Mouse (Mus musculus): ENCODE results near the gene Galnt7.

Galnt7 gene

DNA sequence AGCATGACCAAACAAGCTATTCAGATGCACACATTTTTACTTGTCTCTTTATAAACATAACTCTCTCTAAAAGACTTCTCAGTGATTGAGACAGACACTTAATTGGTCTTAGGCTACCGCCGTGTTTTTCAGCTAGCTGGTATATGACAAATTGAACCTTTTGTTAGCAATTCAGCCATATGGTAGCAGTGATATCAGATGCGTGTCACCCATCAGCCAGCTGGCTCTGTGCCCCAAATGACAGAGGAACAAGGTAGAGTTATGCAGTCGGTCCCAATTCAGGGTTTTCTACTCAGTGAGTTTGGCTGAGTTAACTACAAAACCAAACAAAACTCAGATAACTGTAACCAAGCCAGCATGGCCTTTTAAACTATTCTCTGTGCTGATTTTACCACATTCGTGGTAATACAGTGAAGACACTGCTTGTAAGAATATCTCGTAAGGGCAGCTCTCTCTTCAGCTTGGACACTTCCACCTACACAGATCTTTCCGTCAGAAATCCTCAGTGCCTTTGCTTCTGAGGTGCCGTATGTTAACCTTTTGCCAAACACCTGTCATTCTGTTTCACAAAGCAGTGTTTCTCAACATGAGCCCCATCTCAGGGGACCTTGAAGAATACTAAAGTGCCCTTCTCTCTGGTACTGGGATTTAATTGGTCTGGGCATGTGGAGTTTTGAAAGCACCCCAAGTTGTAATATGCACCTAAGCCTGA is 68.3 kb downstream of the Galnt7 start:
- no peak for DNase-seq

DNA sequence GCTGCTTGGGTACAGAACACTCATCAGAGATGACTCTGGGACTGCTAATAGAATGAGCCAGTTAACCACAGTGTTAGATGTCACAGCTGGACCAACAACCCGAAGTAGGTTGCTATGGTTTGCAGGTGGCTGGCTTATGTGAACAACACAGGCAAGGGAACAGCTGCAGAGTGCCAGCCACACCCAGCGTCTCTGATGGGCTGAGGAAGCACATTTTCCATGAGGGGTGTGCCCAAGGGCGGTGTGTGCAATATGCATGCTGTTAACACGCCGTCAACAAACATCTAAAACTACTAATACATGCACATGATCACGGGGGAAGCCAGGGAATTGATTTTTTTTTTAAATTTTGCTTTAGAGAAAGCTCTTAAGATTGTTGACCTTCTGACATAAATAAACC is 73.0 kb downstream of the Galnt7 start:
- peak; percentile 27 for DNase-seq

- no peak for DNase-seq
Measured at GRCm38 (mm10) chr8:57577301-57577700, 75.5 kb downstream of the Galnt7 start.

GRCm38 (mm10) chr8:57576238-57576637 is 76.6 kb downstream of the Galnt7 start:
- peak; percentile 75 for DNase-seq

GRCm38 (mm10) chr8:57575336-57575735 is 77.5 kb downstream of the Galnt7 start:
- no peak for DNase-seq

DNA sequence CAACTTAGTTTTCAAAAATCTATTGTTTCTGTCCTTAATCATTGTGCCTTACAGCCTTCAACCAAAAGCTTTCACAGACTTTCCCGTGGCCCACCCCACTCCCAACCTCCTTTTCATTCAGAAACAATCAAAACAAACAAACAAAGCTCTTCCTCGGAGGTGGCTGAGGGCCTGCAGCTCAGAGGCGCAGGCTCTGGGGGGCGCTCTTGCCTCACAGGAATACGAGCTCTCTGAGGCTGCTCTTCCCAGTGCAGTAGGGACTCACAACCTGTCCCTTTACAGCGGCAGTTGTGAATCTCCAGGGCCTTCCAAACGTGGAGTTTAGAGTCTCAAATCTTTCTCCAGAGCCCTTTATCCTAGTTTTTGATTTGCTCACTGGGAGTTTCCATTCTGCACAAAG is 78.4 kb downstream of the Galnt7 start:
- peak; percentile 77 for DNase-seq

GRCm38 (mm10) chr8:57573844-57574243 is 79.0 kb downstream of the Galnt7 start:
- no peak for DNase-seq

DNA sequence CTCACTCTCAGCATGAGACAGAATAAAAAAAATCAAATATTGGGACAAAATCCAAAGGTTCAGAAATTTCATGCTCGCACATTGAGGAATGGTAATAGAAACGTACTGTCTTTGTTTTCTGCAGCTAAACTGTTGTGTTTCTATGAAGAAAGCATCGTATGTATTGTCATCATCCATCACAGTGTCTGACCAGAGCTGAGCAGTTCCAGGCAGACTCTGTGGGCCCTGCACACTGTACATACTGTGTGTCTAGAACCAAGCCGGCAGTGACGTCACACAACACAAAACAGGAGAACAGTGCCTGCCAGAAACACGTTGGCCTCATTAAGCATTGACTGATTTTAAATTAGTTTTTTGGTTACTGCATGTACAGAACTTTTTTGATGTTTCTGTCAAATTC is 82.9 kb downstream of the Galnt7 start:
- no peak for DNase-seq

DNA sequence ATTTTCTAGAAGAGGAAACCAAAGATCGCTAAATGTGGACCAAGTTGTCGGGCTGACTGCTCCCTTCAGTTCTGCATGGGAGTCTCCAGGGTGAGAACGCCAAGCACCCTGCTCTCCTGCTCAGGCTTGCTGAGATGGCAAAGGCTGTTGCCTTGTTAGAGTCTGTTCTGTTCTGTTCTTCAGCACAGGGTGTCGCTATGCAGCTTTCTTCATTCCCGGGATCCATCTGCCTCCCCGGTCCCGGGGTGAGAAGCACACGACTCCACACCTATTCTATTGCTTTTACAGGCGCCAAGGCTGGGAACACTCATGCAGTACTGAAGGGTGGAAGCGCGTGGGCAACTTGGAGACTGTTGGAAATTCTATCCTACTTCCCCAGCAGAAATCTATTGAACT is 83.4 kb downstream of the Galnt7 start:
- DNase-seq, result no peak

GRCm38 (mm10) chr8:57568633-57569399 is 84.0 kb downstream of the Galnt7 start:
- DNase-seq, result no peak

- no peak for DNase-seq
Measured at GRCm38 (mm10) chr8:57567998-57568397, 84.8 kb downstream of the Galnt7 start.

DNA sequence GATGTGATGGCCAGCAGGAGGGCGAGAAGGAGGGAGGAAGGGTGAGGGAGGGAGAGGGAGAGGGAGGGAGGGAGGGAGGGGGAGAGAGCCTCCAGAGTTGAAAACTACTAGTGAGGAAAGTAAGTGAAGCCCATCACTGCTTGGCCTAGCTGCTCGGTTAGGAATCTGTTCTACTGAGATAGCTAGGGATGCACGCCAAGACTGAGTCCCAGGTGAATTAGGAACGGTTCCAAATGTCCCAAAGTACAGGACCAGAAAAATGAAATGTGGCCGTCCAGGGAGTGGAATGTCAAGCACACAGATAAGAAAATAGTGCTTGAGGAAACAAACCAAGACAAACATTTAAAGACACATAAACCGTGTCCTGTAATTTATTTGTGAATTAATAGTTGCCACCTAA is 87.8 kb downstream of the Galnt7 start:
- DNase-seq, result no peak

GRCm38 (mm10) chr8:57563726-57564125 is 89.1 kb downstream of the Galnt7 start:
- DNase-seq, result no peak

- no peak for DNase-seq
Measured at GRCm38 (mm10) chr8:57562741-57563140, 90.1 kb downstream of the Galnt7 start.

DNA sequence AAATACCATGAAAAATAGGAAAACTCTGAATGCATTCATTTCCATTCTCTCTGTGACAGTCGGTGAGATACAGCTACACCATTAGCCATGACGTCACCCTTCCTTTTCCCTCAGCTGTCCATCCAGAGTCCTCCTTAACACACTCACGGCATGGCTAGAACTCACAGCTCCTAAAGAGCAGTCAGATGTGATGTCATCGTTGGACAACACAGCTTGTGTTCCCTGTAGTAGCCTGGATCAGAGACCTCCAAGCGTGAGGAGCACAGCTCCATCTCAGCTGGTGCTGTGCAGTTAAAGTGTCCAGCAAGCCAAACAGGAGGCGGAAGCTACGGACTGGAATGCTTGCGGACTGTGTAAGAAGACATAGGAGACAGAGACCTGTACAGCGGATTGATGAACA is 91.9 kb downstream of the Galnt7 start:
- no peak for DNase-seq

- DNase-seq, result no peak
Measured at GRCm38 (mm10) chr8:57552102-57553032, 100.5 kb downstream of the Galnt7 start.

DNA sequence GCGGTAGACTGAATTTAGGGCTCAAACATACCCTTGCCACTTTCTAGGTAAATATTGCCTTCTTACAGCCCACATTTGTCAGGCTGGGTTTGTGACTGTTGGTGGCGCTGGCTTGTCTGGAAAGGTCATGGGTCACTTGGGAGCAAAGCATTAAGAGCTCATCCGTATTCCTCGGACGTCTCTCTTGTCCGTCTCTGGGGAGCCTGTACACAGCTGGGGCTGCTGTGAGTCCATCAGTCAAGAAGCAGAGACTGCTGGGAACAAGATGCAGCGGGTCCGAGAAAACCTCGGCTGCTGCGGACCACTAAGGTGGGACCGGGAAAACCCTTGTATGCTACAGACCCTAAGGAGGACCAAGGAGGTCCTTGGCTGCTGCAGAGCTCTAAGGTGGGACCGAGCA is 105.3 kb downstream of the Galnt7 start:
- DNase-seq, result no peak

DNA sequence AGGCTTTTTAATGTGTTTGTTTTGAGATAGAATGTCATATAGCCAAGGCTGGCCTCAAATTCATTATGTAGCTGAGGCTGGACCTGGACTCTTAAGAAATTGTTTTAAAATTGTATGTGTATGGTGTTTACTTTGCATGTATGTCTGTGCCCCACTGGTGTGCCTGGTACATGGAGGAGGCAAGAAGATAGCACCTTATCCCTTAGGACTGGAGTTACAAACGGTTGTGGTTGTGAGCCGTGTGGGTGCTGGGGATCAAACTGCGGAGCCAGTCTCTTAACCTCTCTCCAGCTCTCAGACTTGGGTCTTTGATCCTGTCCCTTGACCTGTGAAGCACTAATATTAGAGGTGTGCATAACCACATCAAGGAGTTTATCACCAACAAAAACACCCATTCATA is 106.0 kb downstream of the Galnt7 start:
- DNase-seq, result no peak

GRCm38 (mm10) chr8:57546401-57546800 is 106.4 kb downstream of the Galnt7 start:
- no peak for DNase-seq

DNA sequence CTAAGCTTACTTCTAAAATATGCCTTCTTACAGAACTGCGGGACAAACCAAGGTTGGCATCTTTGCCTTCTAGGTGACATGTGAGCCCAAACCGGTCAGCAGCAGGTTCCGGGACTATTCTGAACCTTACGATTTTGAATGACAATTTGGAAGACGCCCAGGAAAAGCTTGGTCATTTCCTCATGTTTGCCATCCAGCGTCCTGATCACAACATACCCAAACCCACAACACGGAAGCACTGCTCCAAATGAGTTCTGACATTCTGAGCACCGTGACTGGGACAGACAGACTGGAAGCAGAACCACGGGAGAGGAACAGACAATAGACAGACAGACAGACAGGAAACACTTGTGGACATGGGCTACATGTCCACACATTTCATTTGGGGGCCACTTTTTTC is 111.4 kb downstream of the Galnt7 start:
- peak; percentile 57 for DNase-seq

DNA sequence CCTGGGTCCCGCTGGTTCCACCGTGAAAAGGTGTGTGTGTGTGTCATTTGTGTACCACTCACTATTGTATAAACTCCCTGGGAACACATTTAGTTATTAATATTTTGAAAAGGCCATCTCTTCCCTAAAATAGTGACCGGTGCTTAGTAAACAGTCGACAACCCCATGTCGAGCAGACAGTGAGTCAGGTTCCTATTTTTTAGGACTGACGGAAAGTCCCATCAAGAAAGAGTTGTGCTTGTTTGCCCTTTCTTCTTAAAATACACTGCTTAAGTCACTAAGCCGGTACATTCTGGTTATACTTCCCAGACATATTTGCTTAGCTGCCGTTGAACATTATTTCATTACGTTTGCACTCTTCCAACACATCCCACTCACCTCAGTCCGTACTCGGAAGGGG is 111.9 kb downstream of the Galnt7 start:
- DNase-seq, result no peak

- peak; percentile 84 for DNase-seq
Measured at GRCm38 (mm10) chr8:57540110-57540838, 112.6 kb downstream of the Galnt7 start.

GRCm38 (mm10) chr8:57538601-57539000 is 114.2 kb downstream of the Galnt7 start:
- DNase-seq, result no peak

All from lung, postnatal 36 days (tissue).